Mouse (Mus musculus) liver, embryonic 14.5 days (tissue): ENCODE measurements at regions not wholly inside any gene's neighbourhood (a gene's known extent, or its start where the extent isn't known, plus 50 kb on each side); places are given as distances from the start of the nearest gene placed in this dataset.
"Not testable (repeated sequence)": the region's sequence is repeated elsewhere in the genome, so short reads cannot be mapped to it uniquely, and the experiment has no call there.

Experiments
- CTCF ChIP-seq: IDR thresholded peaks from 2 replicates; pipeline ENCODE4 v1.5.1; 2016; ENCODE audit warnings: antibody characterized with exemption, low read depth, control low read depth
- EP300 ChIP-seq: IDR thresholded peaks from 2 replicates; pipeline ENCODE4 v1.6.1; 2016; ENCODE audit warnings: antibody characterized with exemption, low read depth

- TF ChIP-seq EP300, CTCF: not testable (repeated sequence)
Measured at GRCm38 (mm10) chr17:52315456-52315855, 287.1 kb upstream of the Kcnh8 start.
